Mouse (Mus musculus) hindbrain, postnatal 0 days (tissue): ENCODE results near the gene Dnajc6. TPM values are rescaled to one million over a fixed set of nuclear protein-coding genes. Genes with fewer than 3 reads are reported as not detected.

ENCODE experiments used
- ATAC-seq: fragments of 200-750 bp; cut with Nextera tagmentation; 2 replicates; pipeline ENCODE4 v1.8.0; 2017; ENCODE audit warnings: mild to moderate bottlenecking, moderate TSS enrichment, moderate library complexity
- DNase-seq: peaks from one replicate; pipeline ENCODE4 v3.0.0-alpha.2; 2015; ENCODE audit warnings: low spot score
- H3K27ac ChIP-seq: fragments of 300-500 bp; sonication (generic); 2 replicates; pipeline ENCODE4 v1.5.1; 2014; ENCODE audit warnings: mild to moderate bottlenecking
- H3K27me3 ChIP-seq: fragments of 300-500 bp; sonication (generic); 2 replicates; pipeline ENCODE4 v1.6.1; 2014; ENCODE audit warnings: low read length, mixed read lengths; ENCODE audit not compliant: insufficient read depth
- H3K36me3 ChIP-seq: fragments of 300-500 bp; sonication (generic); 2 replicates; pipeline ENCODE4 v1.6.1; 2014; ENCODE audit warnings: low read length, mixed read lengths; ENCODE audit not compliant: insufficient read depth
- H3K4me1 ChIP-seq: fragments of 300-500 bp; sonication (generic); 2 replicates; pipeline ENCODE4 v1.6.1; 2014; ENCODE audit warnings: antibody characterized with exemption, low read length, mixed read lengths; ENCODE audit not compliant: insufficient read depth
- H3K4me2 ChIP-seq: fragments of 300-500 bp; sonication (generic); 2 replicates; pipeline ENCODE4 v1.6.1; 2014; ENCODE audit warnings: low read depth, mild to moderate bottlenecking, low read length, moderate library complexity, mixed read lengths
- H3K4me3 ChIP-seq: fragments of 300-500 bp; sonication (generic); 2 replicates; pipeline ENCODE4 v1.5.1; 2014; ENCODE audit warnings: low read length
- H3K9ac ChIP-seq: fragments of 300-500 bp; sonication (generic); replicated peaks from 2 replicates; pipeline ENCODE4 v1.6.1; 2014; ENCODE audit warnings: mild to moderate bottlenecking, low read length, moderate library complexity, mixed read lengths
- H3K9me3 ChIP-seq: fragments of 300-500 bp; sonication (generic); 2 replicates; pipeline ENCODE4 v1.6.1; 2016; ENCODE audit warnings: low read length, mixed read lengths
- CTCF ChIP-seq: IDR thresholded peaks from 2 replicates; pipeline ENCODE4 v1.5.1; 2016; ENCODE audit warnings: antibody characterized with exemption, control low read depth, low read depth
- WGBS: fragments of 180-500 bp; shearing (Covaris S2); extraction: QIAGEN DNeasy Blood & Tissue Kit; methylation state at CpG from one replicate; pipeline ENCODE4 v1.1.7; 2014; 5-methylcytosine and 5-hydroxymethylcytosine counted together
- polyA plus RNA-seq: library from polyadenylated mRNA; unstranded; fragments of >200 nt; fragmentation: Nextera tagmentation; extraction: Ambion mirVana; gene quantifications from 2 replicates; pipeline ENCODE4 v1.2.1, GENCODE M21; 2015
- total RNA-seq: library from RNA; depleted of rRNA; stranded (reverse); fragments of >200 nt; gene quantifications from 2 replicates; pipeline ENCODE4 v1.2.3, GENCODE M21; 2014

Dnajc6 gene
- total and polyA plus RNA-seq, 2 experiments from 2014 or later: 60.9 to 205 TPM

DNA sequence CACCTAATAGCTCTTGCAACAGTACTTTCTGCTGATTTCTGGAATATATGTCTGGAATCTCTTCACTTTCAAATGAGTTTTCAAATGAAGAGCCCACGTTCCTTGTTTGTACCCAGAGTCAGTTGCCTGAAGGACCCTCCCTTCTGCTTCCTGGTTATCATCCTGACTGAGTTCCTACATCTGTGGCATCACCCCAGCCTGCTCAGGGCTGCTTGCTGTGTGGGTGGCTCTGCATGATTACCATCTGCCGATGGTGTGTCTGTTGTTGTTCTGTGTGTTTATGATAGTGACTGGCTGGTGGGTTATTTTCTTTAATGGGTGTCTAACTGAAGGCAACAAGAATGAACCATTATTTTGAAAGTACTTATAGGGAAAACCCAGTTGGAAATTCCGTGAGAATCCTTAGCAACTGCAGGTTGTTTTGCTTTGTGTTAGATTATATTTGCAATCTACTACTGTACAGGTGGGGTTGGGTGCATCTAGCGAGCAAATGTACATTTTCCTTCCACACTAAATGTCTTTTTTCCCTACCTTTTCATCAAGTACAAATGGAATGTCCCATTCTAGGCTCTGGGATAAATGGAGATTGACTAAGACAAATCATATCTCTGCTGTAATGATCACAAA lies 158.5 kb downstream of the Dnajc6 start:
- no peak overlapping the region for H3K4me2 ChIP-seq
- H3K9ac ChIP-seq: no peak overlapping the region
- TF ChIP-seq CTCF: no peak
- ATAC-seq: no peak
- no peaks in the 10 kb centered on the region for H3K4me1 ChIP-seq
- H3K27ac ChIP-seq: no peak overlapping the region
- no peaks in the 10 kb centered on the region for H3K27me3 ChIP-seq
- WGBS: 84% methylated on average over 4 of the region's 4 CpGs
- DNase-seq: no peak
- no peak overlapping the region for H3K4me3 ChIP-seq
- no peaks in the 10 kb centered on the region; the same call in 1 of the 2 replicates for H3K36me3 ChIP-seq
- no peaks in the 10 kb centered on the region for H3K9me3 ChIP-seq

DNA sequence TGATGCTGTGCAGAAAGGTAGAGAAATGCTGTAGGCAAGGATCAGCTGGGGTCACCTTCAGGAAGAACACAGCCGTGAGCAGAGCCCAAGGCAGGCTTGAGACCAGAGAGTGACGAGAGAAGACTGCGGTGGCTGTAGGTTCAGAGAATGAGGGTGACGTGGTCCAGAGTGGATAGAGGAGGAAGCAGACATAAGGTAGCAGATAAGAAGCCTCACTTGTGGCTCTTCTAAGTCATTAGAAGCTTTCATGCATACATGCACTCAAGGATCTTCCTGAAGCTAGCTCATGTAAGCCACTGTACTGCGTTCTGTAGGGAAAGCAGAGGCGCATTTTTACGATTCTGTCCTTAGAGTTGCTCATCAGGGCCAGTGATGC lies 159.0 kb downstream of the Dnajc6 start:
- 90% methylated on average over 7 of the region's 7 CpGs for WGBS
- peaks cover 3% of the 10 kb centered on the region; the same call in 1 of the 2 replicates for H3K36me3 ChIP-seq
- H3K4me3 ChIP-seq: no peak overlapping the region
- TF ChIP-seq CTCF: no peak
- no peaks in the 10 kb centered on the region for H3K4me1 ChIP-seq
- no peaks in the 10 kb centered on the region for H3K9me3 ChIP-seq
- no peak for ATAC-seq
- H3K9ac ChIP-seq: no peak overlapping the region
- no peak overlapping the region for H3K4me2 ChIP-seq
- no peak for DNase-seq
- no peaks in the 10 kb centered on the region for H3K27me3 ChIP-seq
- H3K27ac ChIP-seq: no peak overlapping the region

DNA sequence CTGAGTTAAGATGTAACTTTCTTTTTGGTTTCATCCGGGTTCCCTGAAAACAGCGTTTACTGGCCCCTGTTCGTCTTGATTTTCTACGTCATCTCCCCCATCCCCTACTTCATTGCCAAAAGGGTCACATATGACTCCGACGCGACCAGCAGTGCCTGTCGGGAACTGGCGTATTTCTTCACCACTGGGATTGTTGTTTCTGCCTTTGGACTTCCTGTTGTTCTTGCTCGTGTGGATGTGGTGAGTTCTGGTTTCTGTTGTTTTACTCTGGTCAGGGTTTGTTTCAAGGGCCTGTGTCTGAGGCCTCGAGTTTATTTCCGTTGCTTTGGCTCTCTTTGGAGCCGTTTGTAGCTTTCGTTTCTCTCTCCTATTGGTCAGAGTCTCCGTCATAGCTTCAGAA lies 159.6 kb downstream of the Dnajc6 start:
- Histone ChIP-seq H3K9me3 (no peaks in the 10 kb centered on the region), H3K36me3 (peaks cover 5% of the 10 kb centered on the region; the same call in 1 of the 2 replicates), H3K4me1 (no peaks in the 10 kb centered on the region), H3K9ac (no peak overlapping the region), H3K4me2 (no peak overlapping the region), H3K27me3 (no peaks in the 10 kb centered on the region), H3K27ac (no peak overlapping the region), H3K4me3 (no peak overlapping the region)
- ATAC-seq (no peak), DNase-seq (no peak)
- 88% methylated on average over 15 of the region's 15 CpGs for WGBS
- no peak for TF ChIP-seq CTCF

DNA sequence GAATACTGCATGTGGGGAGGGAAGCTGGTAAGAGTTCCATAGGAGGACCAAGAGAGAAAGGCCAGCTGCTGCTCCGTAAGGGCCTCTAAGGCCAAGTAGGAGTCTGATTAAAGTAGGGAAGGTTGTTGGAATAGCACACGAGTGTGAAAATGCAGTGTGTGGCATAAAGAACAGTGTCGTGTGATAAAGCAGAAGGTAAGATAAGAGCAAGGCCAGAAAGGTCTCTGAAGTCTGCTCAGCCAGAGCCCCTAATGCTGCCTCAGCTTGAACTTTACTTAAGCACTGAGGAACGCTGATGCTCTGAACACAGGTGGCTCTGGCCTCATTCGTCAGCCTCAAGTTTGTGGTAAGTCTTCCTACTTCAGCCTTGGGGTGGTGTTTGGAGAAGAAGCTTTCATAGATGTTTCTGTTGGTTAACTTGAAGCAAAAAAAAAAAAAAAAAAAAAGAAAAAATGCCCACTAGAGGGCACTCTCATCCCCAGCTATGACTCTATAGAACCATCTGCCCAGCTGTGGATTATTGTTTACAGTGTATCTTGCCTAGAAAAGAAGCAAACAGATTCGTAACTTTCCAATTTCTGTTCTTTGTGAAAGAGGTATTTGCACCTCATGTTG lies 160.6 kb downstream of the Dnajc6 start:
- Histone ChIP-seq H3K36me3 (peaks cover 10% of the 10 kb centered on the region; the same call in 1 of the 2 replicates), H3K4me2 (no peak overlapping the region), H3K9me3 (no peaks in the 10 kb centered on the region), H3K4me3 (no peak overlapping the region), H3K4me1 (no peaks in the 10 kb centered on the region), H3K27me3 (no peaks in the 10 kb centered on the region), H3K27ac (no peak overlapping the region), H3K9ac (no peak overlapping the region)
- ATAC-seq (no peak), DNase-seq (peak; percentile 79)
- WGBS: 57% methylated on average over 6 of the region's 6 CpGs
- TF ChIP-seq CTCF: peak; percentile 70

DNA sequence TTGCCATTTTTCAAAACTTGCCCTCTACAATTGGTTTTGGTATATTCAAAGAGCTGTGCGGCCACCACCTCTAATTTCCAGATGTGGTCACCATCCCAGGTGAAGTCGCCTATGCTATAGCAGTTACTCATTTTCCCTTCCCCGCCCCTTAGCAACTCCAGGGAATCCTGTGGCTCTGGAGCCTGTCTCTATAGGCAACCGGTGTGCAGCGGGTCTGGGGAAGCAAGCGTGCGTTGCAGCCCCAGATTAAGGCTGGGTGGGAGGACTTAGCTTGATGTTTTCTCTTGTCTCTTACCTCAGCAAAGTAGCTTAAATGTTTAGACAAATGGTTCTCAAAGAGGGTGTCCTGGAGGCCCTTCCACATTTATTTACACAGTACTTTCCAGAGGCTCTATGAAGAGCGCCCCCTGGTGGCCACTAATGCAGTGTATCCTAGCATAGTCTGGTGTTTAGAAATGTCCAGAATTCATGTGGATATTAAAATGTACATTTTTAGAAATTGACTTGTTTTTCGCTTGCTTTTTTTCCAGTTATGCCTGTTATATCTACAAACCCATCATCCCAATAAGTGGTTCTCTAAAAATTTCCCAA lies 167.8 kb downstream of the Dnajc6 start:
- Histone ChIP-seq H3K9ac (no peak overlapping the region), H3K9me3 (no peaks in the 10 kb centered on the region), H3K4me2 (no peak overlapping the region), H3K4me3 (no peak overlapping the region), H3K27ac (no peak overlapping the region), H3K36me3 (peaks cover 11% of the 10 kb centered on the region; the same call in 1 of the 2 replicates), H3K27me3 (no peaks in the 10 kb centered on the region), H3K4me1 (no peaks in the 10 kb centered on the region)
- DNase-seq (peak; percentile 66), ATAC-seq (no peak)
- peak; percentile 72 for TF ChIP-seq CTCF
- 66% methylated on average over 9 of the region's 9 CpGs for WGBS

DNA sequence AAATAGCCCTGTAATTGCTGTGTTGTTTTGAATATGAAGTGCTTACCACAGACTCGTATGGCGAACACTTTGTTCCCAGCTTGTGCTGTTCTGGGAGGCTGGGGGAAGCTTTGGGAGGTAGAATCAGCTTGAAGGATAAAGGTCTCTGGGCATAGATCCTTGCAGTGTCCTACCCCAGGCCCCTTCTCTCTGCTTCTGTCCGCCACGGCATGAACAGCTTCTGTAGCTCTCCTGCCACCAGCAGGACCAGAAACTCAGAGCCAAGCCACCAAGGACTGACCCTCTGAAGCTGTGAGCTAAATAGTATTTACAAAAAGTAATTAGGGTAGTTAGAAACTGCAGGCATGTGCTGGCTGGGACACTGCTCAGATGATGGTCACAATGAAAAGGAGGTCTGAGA lies 168.3 kb downstream of the Dnajc6 start:
- no peak overlapping the region for H3K9ac ChIP-seq
- H3K27me3 ChIP-seq: no peaks in the 10 kb centered on the region
- peaks cover 11% of the 10 kb centered on the region; the same call in 1 of the 2 replicates for H3K36me3 ChIP-seq
- no peak overlapping the region for H3K4me3 ChIP-seq
- WGBS: 93% methylated on average over 4 of the region's 4 CpGs
- DNase-seq: no peak
- H3K27ac ChIP-seq: no peak overlapping the region
- TF ChIP-seq CTCF: no peak
- H3K9me3 ChIP-seq: no peaks in the 10 kb centered on the region
- ATAC-seq: no peak
- no peaks in the 10 kb centered on the region for H3K4me1 ChIP-seq
- no peak overlapping the region for H3K4me2 ChIP-seq

DNA sequence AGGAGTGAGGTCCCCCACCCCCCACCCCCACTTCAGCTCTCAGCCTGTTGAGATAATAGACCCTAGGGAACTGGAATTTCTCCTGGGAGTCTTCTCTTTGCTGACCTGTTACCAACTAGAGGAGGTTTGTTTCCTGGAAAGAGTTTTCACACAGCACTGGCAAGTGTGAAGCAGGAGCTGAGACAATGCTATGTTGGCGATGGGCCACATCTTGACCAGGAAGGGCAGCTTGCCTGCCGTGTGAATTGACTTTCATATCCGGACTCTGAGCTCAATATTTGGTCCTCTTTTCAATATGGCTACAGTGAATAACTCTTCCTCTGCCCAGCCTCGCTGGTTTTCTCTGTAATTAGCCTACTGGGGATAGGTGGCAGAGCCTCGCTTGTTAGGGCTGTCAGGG lies 172.7 kb downstream of the Dnajc6 start:
- no peak overlapping the region for H3K27ac ChIP-seq
- H3K27me3 ChIP-seq: no peaks in the 10 kb centered on the region
- no peaks in the 10 kb centered on the region for H3K36me3 ChIP-seq
- whole genome bisulfite sequencing: 48% methylated on average over 5 of the region's 5 CpGs
- no peak for TF ChIP-seq CTCF
- no peak overlapping the region for H3K9ac ChIP-seq
- no peak for DNase-seq
- H3K4me1 ChIP-seq: no peaks in the 10 kb centered on the region
- H3K4me3 ChIP-seq: no peak overlapping the region
- ATAC-seq: no peak
- no peak overlapping the region for H3K4me2 ChIP-seq
- H3K9me3 ChIP-seq: no peaks in the 10 kb centered on the region
